Mouse (Mus musculus) G1E (cell line): ENCODE measurements around the gene Irf4. TPM values are rescaled to one million over a fixed set of nuclear protein-coding genes. Genes with fewer than 3 reads are reported as not detected.

Experiments used
- ATAC-seq: 2 replicates; pipeline ENCODE4 v1.8.0; 2016; ENCODE audit warnings: mild to moderate bottlenecking; ENCODE audit not compliant: insufficient number of reproducible peaks, poor library complexity, low FRiP score, severe bottlenecking; ENCODE audit errors: extremely low read depth
- DNase-seq: peaks from one replicate; pipeline ENCODE4 v3.0.0; 2012; ENCODE audit warnings: low spot score
- H3K27me3 ChIP-seq: 2 replicates; pipeline ENCODE4 v1.6.1; 2012; ENCODE audit warnings: mild to moderate bottlenecking, low read length, inconsistent platforms; ENCODE audit not compliant: insufficient read depth
- H3K36me3 ChIP-seq: replicated peaks from 2 replicates; pipeline ENCODE3; 2012; ENCODE audit warnings: mild to moderate bottlenecking, inconsistent platforms
- H3K4me1 ChIP-seq: 2 replicates; pipeline ENCODE4 v1.6.1; 2012; ENCODE audit warnings: low read depth, low read length, inconsistent platforms, mixed read lengths; ENCODE audit not compliant: insufficient read depth
- H3K4me3 ChIP-seq: 2 replicates; pipeline ENCODE4 v1.5.1; 2012; ENCODE audit warnings: low read depth, mild to moderate bottlenecking, inconsistent platforms, low read length, moderate library complexity, mixed read lengths
- H3K9me3 ChIP-seq: replicated peaks from 2 replicates; pipeline ENCODE4 v1.6.1; 2012; ENCODE audit warnings: inconsistent platforms
- CTCF ChIP-seq: IDR thresholded peaks from 2 replicates; pipeline ENCODE4 v1.5.1; 2012; ENCODE audit warnings: low read depth, low read length, inconsistent platforms, mixed read lengths
- GATA1 ChIP-seq: IDR thresholded peaks from 2 replicates; pipeline ENCODE4 v1.6.1; 2012; ENCODE audit warnings: borderline replicate concordance, low read length, inconsistent platforms, mixed read lengths
- GATA2 ChIP-seq: IDR thresholded peaks from 2 replicates; pipeline ENCODE4 v1.6.1; 2012; ENCODE audit warnings: low read depth, low read length, inconsistent platforms, borderline replicate concordance
- POLR2AphosphoS5 ChIP-seq: IDR thresholded peaks from 2 replicates; pipeline ENCODE4 v1.6.1; 2012; ENCODE audit warnings: low read depth, low read length, inconsistent platforms; ENCODE audit not compliant: insufficient replicate concordance
- TAL1 ChIP-seq: conservative IDR thresholded peaks from 2 replicates; pipeline ENCODE4 v1.6.1; 2012; ENCODE audit warnings: low read depth, low read length, inconsistent platforms, mixed read lengths
- polyA plus RNA-seq: library from polyadenylated mRNA; stranded (reverse); fragments of >175 nt; gene quantifications from 2 replicates; pipeline ENCODE4 v1.2.3, GENCODE M21; 2012
- total RNA-seq, 2 experiments: library from RNA; stranded (forward) in 1 of 2; stranded (reverse) in 1 of 2; fragments of 200-1000 nt in 1 of 2; fragments of >200 nt in 1 of 2; fragmentation: Nextera tagmentation in 1 of 2; gene quantifications; 2 replicates each; pipeline ENCODE4 v1.2.3; 2014 to 2017

Irf4 gene
- total RNA-seq (2014; fragmentation: Nextera tagmentation) (not detected in 2 replicates), total RNA-seq (2017) (0.05 TPM in 1 of 2 replicates, not detected in the other), polyA plus RNA-seq (not detected in 2 replicates)

DNA sequence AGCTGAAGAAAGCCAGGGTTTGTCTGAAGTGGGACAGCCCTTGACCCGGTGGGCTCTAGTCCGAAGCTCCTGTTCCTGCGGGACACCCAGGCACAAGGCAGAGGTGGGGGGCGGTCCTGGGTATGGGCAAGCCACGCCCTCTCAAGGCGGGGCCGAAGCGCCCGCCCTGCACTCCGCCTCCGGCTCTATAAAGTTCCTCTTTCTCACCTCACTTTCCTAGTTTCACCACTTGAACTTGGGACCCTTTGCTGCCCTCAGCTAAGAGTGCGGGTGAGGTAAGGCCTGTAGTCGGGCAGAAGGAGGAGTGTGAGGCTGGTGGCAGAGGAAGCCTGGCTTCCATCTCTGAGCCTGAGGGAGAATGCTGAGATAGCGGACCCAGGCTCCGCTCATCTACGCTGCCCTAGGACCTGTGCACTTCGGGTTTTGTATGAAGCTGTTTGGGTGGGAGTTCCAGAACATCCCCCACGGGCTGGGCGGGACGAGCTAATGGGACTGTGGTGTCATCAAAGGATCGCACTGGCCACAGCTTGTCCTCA, at the start of gene Irf4:
TSS of gene Irf4 (plus strand) at position 206 of the 536 bp plus-strand sequence.
- DNase-seq, result no peak
- Histone ChIP-seq H3K27me3 (peaks cover 10% of the 10 kb centered on the region; the same call in 1 of the 2 replicates), H3K9me3 (no peaks in the 10 kb centered on the region), H3K4me3 (no peak within 1 kb of the TSS), H3K4me1 (peaks cover 4% of the 10 kb centered on the region; the same call in 1 of the 2 replicates), H3K36me3 (no peaks in the 10 kb centered on the region)
- ATAC-seq, result no peak
- no peak for TF ChIP-seq GATA2
- TF ChIP-seq TAL1, result no peak
- TF ChIP-seq POLR2AphosphoS5, result no peak
- TF ChIP-seq GATA1, result no peak
- TF ChIP-seq CTCF, result no peak

DNA sequence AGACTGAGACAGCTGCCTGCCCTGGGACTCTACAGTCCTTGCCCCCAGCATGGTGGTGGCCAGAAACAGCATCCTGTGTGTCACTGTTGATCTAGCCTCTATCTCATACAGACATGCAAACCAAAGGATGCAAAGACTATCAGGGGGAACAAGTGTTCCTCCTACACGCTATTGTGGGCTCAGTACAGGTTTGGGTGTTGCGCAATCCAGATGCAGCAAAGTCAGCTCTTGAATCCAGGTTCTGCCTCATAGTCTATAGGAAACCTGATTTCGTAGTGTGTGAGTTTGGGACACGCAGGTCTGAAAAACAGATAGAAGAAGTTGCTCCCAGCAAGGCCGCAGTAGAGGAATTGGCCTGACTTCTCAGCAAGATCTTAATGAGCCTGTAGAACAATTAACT, 46.3 kb upstream of the Irf4 start:
- Histone ChIP-seq H3K4me1 (no peaks in the 10 kb centered on the region), H3K9me3 (no peaks in the 10 kb centered on the region), H3K4me3 (no peak overlapping the region), H3K36me3 (no peaks in the 10 kb centered on the region), H3K27me3 (peaks cover 4% of the 10 kb centered on the region; the same call in 1 of the 2 replicates)
- ATAC-seq (no peak), DNase-seq (no peak)
- TF ChIP-seq GATA2 (no peak), TAL1 (no peak), CTCF (no peak), GATA1 (no peak), POLR2AphosphoS5 (no peak)

GRCm38 (mm10) chr13:30704246-30705095, 44.6 kb upstream of the Irf4 start:
- Histone ChIP-seq H3K9me3 (no peaks in the 10 kb centered on the region), H3K4me3 (no peak overlapping the region), H3K36me3 (no peaks in the 10 kb centered on the region), H3K27me3 (peaks cover 10% of the 10 kb centered on the region; the same call in 1 of the 2 replicates), H3K4me1 (no peaks in the 10 kb centered on the region)
- no peak for DNase-seq
- ATAC-seq, result no peak
- no peak for TF ChIP-seq POLR2AphosphoS5
- TF ChIP-seq GATA1, result no peak
- no peak for TF ChIP-seq CTCF
- TF ChIP-seq TAL1, result no peak
- no peak for TF ChIP-seq GATA2

DNA sequence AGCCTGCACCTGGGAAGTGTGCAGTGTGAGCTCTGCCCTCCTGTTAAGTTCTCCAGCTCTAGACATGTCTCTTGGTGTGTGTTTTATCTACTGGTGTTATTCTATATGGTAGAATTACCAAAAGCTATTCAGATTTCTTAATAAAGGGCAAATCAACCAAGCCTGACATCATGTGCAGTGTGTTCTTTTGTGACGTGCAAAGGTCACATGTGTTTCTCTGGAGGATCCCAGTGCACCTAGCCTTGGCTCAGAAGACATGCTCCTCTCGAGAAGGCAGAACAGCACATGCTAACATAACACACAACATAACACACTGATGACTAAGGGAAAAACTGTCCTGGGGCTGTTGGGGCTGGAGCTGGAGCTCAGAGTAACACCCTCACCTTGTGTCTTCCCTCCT, 38.0 kb upstream of the Irf4 start:
- H3K4me3 ChIP-seq, result no peak overlapping the region
- no peaks in the 10 kb centered on the region for H3K4me1 ChIP-seq
- ATAC-seq (no peak), DNase-seq (no peak)
- H3K36me3 ChIP-seq, result no peaks in the 10 kb centered on the region
- H3K9me3 ChIP-seq, result no peaks in the 10 kb centered on the region
- TF ChIP-seq GATA1, result no peak
- no peak for TF ChIP-seq GATA2
- no peak for TF ChIP-seq POLR2AphosphoS5
- no peak for TF ChIP-seq CTCF
- no peak for TF ChIP-seq TAL1
- H3K27me3 ChIP-seq, result peaks cover 5% of the 10 kb centered on the region

GRCm38 (mm10) chr13:30711711-30712110, 37.3 kb upstream of the Irf4 start:
- TF ChIP-seq CTCF (no peak), POLR2AphosphoS5 (no peak), TAL1 (no peak), GATA2 (no peak), GATA1 (no peak)
- Histone ChIP-seq H3K27me3 (peaks cover 5% of the 10 kb centered on the region), H3K4me3 (no peak overlapping the region), H3K4me1 (no peaks in the 10 kb centered on the region), H3K36me3 (no peaks in the 10 kb centered on the region), H3K9me3 (no peaks in the 10 kb centered on the region)
- ATAC-seq, result no peak
- DNase-seq, result no peak

- TF ChIP-seq POLR2AphosphoS5, result no peak
- TF ChIP-seq GATA2, result no peak
- no peak for TF ChIP-seq CTCF
- TF ChIP-seq GATA1, result no peak
- no peak for TF ChIP-seq TAL1
- H3K27me3 ChIP-seq, result peaks cover 5% of the 10 kb centered on the region
- H3K4me3 ChIP-seq, result no peak overlapping the region
- ATAC-seq (no peak), DNase-seq (no peak)
- H3K36me3 ChIP-seq, result no peaks in the 10 kb centered on the region
- no peaks in the 10 kb centered on the region for H3K9me3 ChIP-seq
- no peaks in the 10 kb centered on the region for H3K4me1 ChIP-seq
These were observed 36.7 kb upstream of the Irf4 start for GRCm38 (mm10) chr13:30712280-30712679.
